Mouse (Mus musculus): ENCODE measurements at regions not wholly inside any gene's neighbourhood (a gene's known extent, or its start where the extent isn't known, plus 50 kb on each side); places are given as distances from the start of the nearest gene placed in this dataset.

- no peak for DNase-seq (ENCODE audit: extremely low read depth, low read depth, low spot score)
- Histone ChIP-seq H3K4me3 (ENCODE audit: insufficient read depth, low read depth, low read length) (no peak overlapping the region), H3K4me1 (ENCODE audit: control insufficient read depth, insufficient read depth, low read length) (no peaks in the 10 kb centered on the region), H3K36me3 (ENCODE audit: control insufficient read depth, insufficient read depth, low read length) (no peaks in the 10 kb centered on the region), H3K9ac (ENCODE audit: low read depth, low read length) (no peak overlapping the region), H3K27me3 (ENCODE audit: control insufficient read depth, insufficient read depth, low read length) (no peaks in the 10 kb centered on the region), H3K79me2 (ENCODE audit: control insufficient read depth, insufficient read depth, low read length) (no peaks in the 10 kb centered on the region), H3K27ac (replicated peaks; ENCODE audit: insufficient read depth, low read depth, low read length) (no peak overlapping the region)
- whole genome bisulfite sequencing: 95% methylated on average over 11 of the region's 11 CpGs
- TF ChIP-seq POLR2A (IDR thresholded peaks at IDR 0.05; ENCODE audit: extremely low read depth, insufficient read depth, low read length): no peak
- TF ChIP-seq CTCF (IDR thresholded peaks at IDR 0.05; ENCODE audit: low read depth, low read length): no peak
Measured at GRCm38 (mm10) chr10:119295740-119296139, 55.9 kb upstream of the Cand1 start.

GRCm38 (mm10) chr10:119294454-119295149, 54.7 kb upstream of the Cand1 start:
- Histone ChIP-seq H3K27ac (replicated peaks; ENCODE audit: insufficient read depth, low read depth, low read length) (no peak overlapping the region), H3K79me2 (ENCODE audit: control insufficient read depth, insufficient read depth, low read length) (no peaks in the 10 kb centered on the region), H3K36me3 (ENCODE audit: control insufficient read depth, insufficient read depth, low read length) (no peaks in the 10 kb centered on the region), H3K4me3 (ENCODE audit: insufficient read depth, low read depth, low read length) (no peak overlapping the region), H3K27me3 (ENCODE audit: control insufficient read depth, insufficient read depth, low read length) (no peaks in the 10 kb centered on the region), H3K9ac (ENCODE audit: low read depth, low read length) (no peak overlapping the region), H3K4me1 (ENCODE audit: control insufficient read depth, insufficient read depth, low read length) (no peaks in the 10 kb centered on the region)
- no peak for DNase-seq (ENCODE audit: extremely low read depth, low read depth, low spot score)
- TF ChIP-seq POLR2A (IDR thresholded peaks at IDR 0.05; ENCODE audit: extremely low read depth, insufficient read depth, low read length): no peak
- TF ChIP-seq CTCF (IDR thresholded peaks at IDR 0.05; ENCODE audit: low read depth, low read length): peak; percentile 67
- 54% methylated on average over 14 of the region's 14 CpGs for WGBS

DNA sequence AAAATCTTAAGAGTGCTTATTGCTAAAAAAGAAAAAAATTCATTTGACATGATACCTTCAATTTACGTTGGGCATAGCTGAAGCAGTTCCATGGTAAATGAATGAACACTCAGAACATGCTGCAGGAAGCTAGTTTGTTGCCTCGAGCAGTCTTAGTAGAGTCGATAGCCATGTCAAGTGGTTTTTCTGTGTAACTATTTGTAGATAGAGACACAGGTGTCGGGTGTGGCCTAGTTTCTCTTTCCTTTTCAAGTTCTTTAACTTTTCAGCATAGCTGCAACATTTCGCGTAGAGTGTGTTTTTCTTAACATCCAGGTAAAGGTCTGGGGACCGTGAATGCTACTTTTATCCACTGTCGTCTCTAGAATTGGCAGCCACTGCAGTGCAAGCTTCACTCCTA, 53.5 kb upstream of the Cand1 start:
- Histone ChIP-seq H3K4me1 (ENCODE audit: control insufficient read depth, insufficient read depth, low read length) (no peaks in the 10 kb centered on the region), H3K79me2 (ENCODE audit: control insufficient read depth, insufficient read depth, low read length) (no peaks in the 10 kb centered on the region), H3K36me3 (ENCODE audit: control insufficient read depth, insufficient read depth, low read length) (no peaks in the 10 kb centered on the region), H3K9ac (ENCODE audit: low read depth, low read length) (no peak overlapping the region), H3K27ac (replicated peaks; ENCODE audit: insufficient read depth, low read depth, low read length) (no peak overlapping the region), H3K4me3 (ENCODE audit: insufficient read depth, low read depth, low read length) (no peak overlapping the region), H3K27me3 (ENCODE audit: control insufficient read depth, insufficient read depth, low read length) (no peaks in the 10 kb centered on the region)
- 91% methylated on average over 8 of the region's 8 CpGs for WGBS
- TF ChIP-seq CTCF (IDR thresholded peaks at IDR 0.05; ENCODE audit: low read depth, low read length): no peak
- no peak for TF ChIP-seq POLR2A (IDR thresholded peaks at IDR 0.05; ENCODE audit: extremely low read depth, insufficient read depth, low read length)
- DNase-seq (ENCODE audit: extremely low read depth, low read depth, low spot score): no peak

All from liver, adult 2 months (tissue).